Mouse (Mus musculus): ENCODE results near the gene Ifit2.

Ifit2 gene

GRCm38 (mm10) chr19:34550534-34551223, at the start of gene Ifit2:
TSS of gene Ifit2 (plus strand) at chr19:34550694.
- DNase-seq (ENCODE audit: low spot score in 2 of 2), result peak in 1 of 2 experiments; percentile 76

- peak in 1 of 2 experiments; percentile 75 for DNase-seq (ENCODE audit: low spot score in 2 of 2)
These were observed 49.7 kb upstream of the Ifit2 start for GRCm38 (mm10) chr19:34500763-34501162.

- no peak for DNase-seq (ENCODE audit: low spot score in 2 of 2)
These were observed 45.3 kb upstream of the Ifit2 start for GRCm38 (mm10) chr19:34505161-34505721.

GRCm38 (mm10) chr19:34510717-34511116, 39.8 kb upstream of the Ifit2 start:
- no peak for DNase-seq (ENCODE audit: low spot score in 2 of 2)

- DNase-seq (ENCODE audit: low spot score in 2 of 2), result no peak
These were observed 39.0 kb upstream of the Ifit2 start for GRCm38 (mm10) chr19:34511528-34511927.

GRCm38 (mm10) chr19:34515681-34516080, 34.8 kb upstream of the Ifit2 start:
- DNase-seq (ENCODE audit: low spot score in 2 of 2), result no peak

GRCm38 (mm10) chr19:34516346-34516745, 34.1 kb upstream of the Ifit2 start:
- DNase-seq (ENCODE audit: low spot score in 2 of 2), result no peak

- no peak for DNase-seq (ENCODE audit: low spot score in 2 of 2)
These were observed 33.3 kb upstream of the Ifit2 start for GRCm38 (mm10) chr19:34517197-34517596.

GRCm38 (mm10) chr19:34517812-34518594, 32.5 kb upstream of the Ifit2 start:
- DNase-seq (ENCODE audit: low spot score in 2 of 2), result no peak

GRCm38 (mm10) chr19:34518786-34519185, 31.7 kb upstream of the Ifit2 start:
- DNase-seq (ENCODE audit: low spot score in 2 of 2), result no peak

- no peak for DNase-seq (ENCODE audit: low spot score in 2 of 2)
These were observed 30.8 kb upstream of the Ifit2 start for GRCm38 (mm10) chr19:34519646-34520045.

- no peak for DNase-seq (ENCODE audit: low spot score in 2 of 2)
These were observed 30.4 kb upstream of the Ifit2 start for GRCm38 (mm10) chr19:34520051-34520450.

GRCm38 (mm10) chr19:34521361-34521760, 29.1 kb upstream of the Ifit2 start:
- DNase-seq (ENCODE audit: low spot score in 2 of 2), result no peak

- no peak for DNase-seq (ENCODE audit: low spot score in 2 of 2)
These were observed 28.5 kb upstream of the Ifit2 start for GRCm38 (mm10) chr19:34521978-34522377.

GRCm38 (mm10) chr19:34523106-34523725, 27.3 kb upstream of the Ifit2 start:
- no peak for DNase-seq (ENCODE audit: low spot score in 2 of 2)

GRCm38 (mm10) chr19:34524646-34525045, 25.8 kb upstream of the Ifit2 start:
- no peak for DNase-seq (ENCODE audit: low spot score in 2 of 2)

- no peak for DNase-seq (ENCODE audit: low spot score in 2 of 2)
These were observed 24.1 kb upstream of the Ifit2 start for GRCm38 (mm10) chr19:34526321-34526923.

- DNase-seq (ENCODE audit: low spot score in 2 of 2), result peak; percentile 85 to 94
These were observed 23.4 kb upstream of the Ifit2 start, which contains the start of gene Lipa for GRCm38 (mm10) chr19:34526941-34527682. TSS of gene Lipa (minus strand) at chr19:34527474.

- DNase-seq (ENCODE audit: low spot score in 2 of 2), result no peak
These were observed 18.3 kb upstream of the Ifit2 start for GRCm38 (mm10) chr19:34532061-34532751.

GRCm38 (mm10) chr19:34539422-34539821, 11.1 kb upstream of the Ifit2 start:
- no peak for DNase-seq (ENCODE audit: low spot score in 2 of 2)
